Mouse (Mus musculus): ENCODE data around the gene Lmtk3.

Lmtk3 gene

GRCm38 (mm10) chr7:45783511-45784091 is at the start of gene Lmtk3:
Gene Lmtk3, plus strand, starts transcription at chr7:45783738.
- no peak for DNase-seq (ENCODE audit: low spot score)

DNA sequence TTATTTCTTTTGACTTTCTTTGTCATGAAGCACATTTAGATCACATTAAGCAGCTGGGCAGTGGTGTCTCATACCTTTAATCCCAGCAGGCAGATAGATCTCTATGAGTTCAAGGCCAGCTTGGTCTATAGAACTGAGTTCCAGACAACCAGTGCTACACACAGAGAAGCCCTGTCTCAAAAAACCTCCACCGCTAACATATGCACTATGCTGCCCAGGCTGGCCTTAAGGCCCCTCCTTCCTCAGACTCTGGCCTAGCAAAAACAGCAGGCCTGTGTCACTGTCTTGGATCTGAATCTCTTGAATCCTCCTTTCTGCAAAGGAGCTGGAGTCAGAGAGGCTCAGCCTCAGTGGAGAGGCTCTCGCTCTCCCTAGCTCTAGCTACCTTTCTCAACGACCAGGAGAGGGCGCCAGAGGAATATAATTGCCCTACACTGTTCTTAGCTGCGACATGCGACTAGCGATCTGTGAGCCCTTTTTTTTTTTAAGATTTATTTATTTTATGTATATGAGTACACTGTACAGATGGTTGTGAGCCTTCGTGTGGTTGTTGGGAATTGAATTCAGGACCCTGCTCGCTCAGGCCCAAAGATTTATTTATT is 44.3 kb upstream of the Lmtk3 start:
- peak; percentile 93 for DNase-seq (ENCODE audit: low spot score)

- DNase-seq (ENCODE audit: low spot score): no peak
Measured at GRCm38 (mm10) chr7:45739820-45740219, 43.7 kb upstream of the Lmtk3 start.

DNA sequence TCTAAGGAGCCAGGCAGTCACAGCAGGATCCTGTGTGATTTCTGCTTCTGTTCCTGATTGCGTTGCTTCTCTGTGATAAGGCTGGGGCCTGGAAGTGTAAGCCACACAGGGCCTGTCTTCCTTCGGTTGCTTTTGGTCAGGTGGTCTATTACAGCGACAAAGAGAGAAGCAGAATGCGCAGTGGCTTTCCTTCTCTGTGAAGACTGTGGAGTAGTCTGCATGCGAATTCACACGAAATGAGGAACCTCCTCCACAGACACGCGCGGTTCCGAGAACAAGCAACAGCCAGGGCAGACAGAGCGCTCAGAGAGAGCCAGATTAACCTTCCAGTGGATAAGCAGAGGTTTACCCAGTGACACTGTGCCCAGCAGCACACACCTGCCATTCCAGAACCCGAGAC is 42.2 kb upstream of the Lmtk3 start:
- no peak for DNase-seq (ENCODE audit: low spot score)

- no peak for DNase-seq (ENCODE audit: low spot score)
Measured at GRCm38 (mm10) chr7:45741777-45742176, 41.8 kb upstream of the Lmtk3 start.

GRCm38 (mm10) chr7:45742338-45742737 is 41.2 kb upstream of the Lmtk3 start:
- DNase-seq (ENCODE audit: low spot score): no peak

GRCm38 (mm10) chr7:45744387-45744786 is 39.2 kb upstream of the Lmtk3 start:
- peak; percentile 70 for DNase-seq (ENCODE audit: low spot score)

GRCm38 (mm10) chr7:45746518-45746917 is 37.0 kb upstream of the Lmtk3 start:
- no peak for DNase-seq (ENCODE audit: low spot score)

DNA sequence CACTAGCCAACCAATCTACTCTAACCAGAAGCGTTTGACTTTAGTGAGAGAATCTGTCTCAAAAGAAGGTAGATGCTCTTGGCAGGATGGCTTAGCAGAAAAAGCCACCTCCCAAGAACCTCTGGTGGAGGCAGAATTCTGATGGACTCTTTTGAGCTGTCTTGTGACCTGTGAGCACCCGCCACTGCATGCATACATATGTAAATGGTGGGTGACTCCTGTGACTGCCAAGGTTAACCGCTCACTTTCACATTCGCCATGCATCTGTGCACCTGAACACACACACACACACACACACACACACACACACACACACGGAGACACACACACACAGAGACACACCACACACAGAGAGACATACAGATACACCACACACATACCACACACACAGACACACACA is 36.1 kb upstream of the Lmtk3 start:
- no peak for DNase-seq (ENCODE audit: low spot score)

DNA sequence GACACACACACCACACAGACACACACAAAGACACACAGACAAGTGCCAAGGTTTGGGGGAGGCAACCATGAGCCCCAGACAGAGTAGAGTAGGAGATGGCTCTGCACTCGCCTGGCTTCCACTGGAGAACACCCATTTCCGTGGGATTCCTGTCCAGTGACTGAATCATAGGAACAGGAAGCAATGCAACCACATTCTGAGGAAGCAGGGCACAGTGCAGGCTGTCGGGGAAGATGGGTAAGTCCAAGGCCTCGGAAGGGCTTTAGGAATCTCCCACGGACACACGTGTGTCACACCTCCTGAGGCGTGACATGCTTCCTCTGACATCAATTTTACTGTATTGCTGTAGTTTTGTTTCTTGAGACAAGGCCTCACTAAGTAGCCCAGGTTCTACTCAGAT is 35.4 kb upstream of the Lmtk3 start:
- DNase-seq (ENCODE audit: low spot score): no peak

GRCm38 (mm10) chr7:45749401-45749800 is 34.1 kb upstream of the Lmtk3 start:
- DNase-seq (ENCODE audit: low spot score): no peak

- DNase-seq (ENCODE audit: low spot score): no peak
Measured at GRCm38 (mm10) chr7:45750162-45750561, 33.4 kb upstream of the Lmtk3 start.

DNA sequence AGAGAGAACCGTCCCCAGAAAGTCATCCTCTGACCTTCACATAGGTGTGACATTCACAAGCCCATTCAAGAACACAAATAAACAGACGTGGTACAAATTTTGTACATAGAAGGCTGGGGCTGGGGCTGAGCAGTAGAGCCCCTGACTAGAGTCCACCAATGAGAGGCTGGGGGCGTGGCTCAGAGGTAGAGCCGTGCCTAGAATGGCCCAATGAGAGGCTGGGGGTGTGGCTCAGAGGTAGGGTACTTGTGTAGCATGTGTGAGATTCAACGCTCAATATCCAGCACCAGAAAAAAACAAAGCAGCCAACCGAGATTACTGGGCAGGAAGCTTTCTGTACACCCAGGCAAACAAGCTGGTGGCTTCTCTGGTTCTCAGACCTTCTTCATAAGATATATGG is 27.8 kb upstream of the Lmtk3 start:
- no peak for DNase-seq (ENCODE audit: low spot score)

DNA sequence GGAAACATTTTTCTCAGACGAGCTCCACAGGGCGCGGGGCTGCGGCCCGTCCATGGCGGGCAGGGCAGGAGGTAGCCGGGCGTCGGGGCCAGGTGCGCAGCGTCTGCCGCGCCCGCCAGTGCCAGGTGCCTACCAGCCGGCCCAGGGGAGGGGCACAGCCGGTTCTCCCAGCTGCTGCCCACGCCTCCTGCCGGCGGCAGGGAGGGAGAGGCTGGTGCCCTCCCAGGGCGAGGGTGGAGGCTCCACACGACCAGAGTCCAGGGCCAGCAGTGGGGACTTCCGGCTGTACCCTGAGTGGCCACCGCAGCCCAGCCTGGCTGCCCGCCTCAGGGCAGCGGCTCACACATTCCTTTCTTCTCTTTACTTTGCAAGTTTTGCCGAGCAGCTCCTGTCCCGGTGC is 24.1 kb upstream of the Lmtk3 start:
- DNase-seq (ENCODE audit: low spot score): no peak

- DNase-seq (ENCODE audit: low spot score): no peak
Measured at GRCm38 (mm10) chr7:45760151-45760550, 23.4 kb upstream of the Lmtk3 start.

DNA sequence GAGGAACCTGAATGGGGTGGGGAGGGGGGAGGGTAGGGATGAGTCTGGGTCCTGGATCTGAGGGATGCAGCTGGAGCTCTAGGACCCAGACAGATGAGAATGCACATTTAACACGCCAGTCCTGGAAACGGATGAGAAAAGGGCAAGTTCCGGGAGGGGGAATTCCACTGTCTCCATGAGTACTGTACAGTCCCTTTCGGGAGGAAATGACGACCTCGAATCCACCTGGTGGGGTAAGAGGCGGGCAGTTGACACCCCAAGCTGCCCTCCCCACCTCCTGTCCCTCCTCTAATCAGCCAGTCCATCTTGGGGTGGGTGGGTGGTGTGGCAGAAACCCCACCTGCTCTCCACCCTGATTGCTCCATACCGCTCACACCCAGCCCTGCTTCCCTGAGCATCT is 17.5 kb upstream of the Lmtk3 start:
- no peak for DNase-seq (ENCODE audit: low spot score)

DNA sequence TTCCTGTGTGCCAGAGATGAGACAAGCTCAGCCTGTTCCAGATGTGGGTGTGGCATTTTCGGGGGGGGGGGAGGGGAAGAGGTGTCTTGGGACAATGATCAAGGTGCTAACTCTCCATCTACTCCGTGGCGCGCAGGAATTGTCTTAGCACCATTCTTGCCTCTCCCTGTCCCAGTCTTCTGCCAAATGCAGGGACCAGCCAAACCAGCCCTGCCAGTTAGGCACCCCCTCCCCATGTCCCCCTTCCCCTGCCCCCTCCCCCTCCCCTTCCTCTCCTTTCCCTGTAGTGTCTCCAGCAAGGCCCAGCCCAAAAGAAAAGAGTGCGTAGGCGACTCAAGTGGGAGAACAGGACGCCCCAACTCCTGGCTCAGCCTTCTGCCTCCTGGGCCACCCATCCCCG is 16.8 kb upstream of the Lmtk3 start:
- DNase-seq (ENCODE audit: low spot score): no peak

- DNase-seq (ENCODE audit: low spot score): no peak
Measured at GRCm38 (mm10) chr7:45767500-45767899, 16.0 kb upstream of the Lmtk3 start.

DNA sequence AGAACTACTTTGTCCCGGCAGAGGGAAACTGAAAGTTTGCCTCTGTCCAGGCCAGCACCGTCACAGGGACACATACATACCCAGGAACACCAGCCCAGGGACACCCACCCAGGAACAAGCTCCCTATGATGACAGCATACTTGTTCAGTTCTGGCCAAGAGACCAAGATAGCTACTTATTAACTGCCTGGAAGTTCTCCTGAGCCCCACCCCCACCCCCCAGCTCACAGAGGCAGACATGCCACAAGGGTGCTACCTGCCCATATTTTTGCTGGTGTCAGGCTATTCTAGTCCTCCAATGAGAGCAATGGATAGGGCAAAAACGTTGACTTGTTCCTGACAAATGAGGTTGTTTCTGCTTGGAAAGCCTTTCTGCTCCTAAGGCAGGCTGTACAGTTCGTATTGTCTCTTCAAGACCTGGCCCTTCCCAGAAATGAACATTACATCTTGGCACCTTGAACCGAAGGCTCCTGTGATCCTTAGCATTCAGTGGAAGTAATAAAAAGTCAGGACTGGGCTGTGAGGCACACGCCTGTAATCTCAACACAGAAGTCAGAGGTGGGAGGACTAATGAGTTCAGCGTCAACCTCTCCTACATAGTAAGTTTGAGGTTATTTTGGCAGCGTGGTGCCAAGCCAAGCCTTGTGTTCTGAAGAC is 13.0 kb upstream of the Lmtk3 start:
- DNase-seq (ENCODE audit: low spot score): no peak

GRCm38 (mm10) chr7:45771101-45771500 is 12.4 kb upstream of the Lmtk3 start:
- DNase-seq (ENCODE audit: low spot score): no peak

GRCm38 (mm10) chr7:45775237-45775636 is 8.3 kb upstream of the Lmtk3 start:
- no peak for DNase-seq (ENCODE audit: low spot score)

GRCm38 (mm10) chr7:45779081-45779641 is 4.4 kb upstream of the Lmtk3 start:
- no peak for DNase-seq (ENCODE audit: low spot score)

DNA sequence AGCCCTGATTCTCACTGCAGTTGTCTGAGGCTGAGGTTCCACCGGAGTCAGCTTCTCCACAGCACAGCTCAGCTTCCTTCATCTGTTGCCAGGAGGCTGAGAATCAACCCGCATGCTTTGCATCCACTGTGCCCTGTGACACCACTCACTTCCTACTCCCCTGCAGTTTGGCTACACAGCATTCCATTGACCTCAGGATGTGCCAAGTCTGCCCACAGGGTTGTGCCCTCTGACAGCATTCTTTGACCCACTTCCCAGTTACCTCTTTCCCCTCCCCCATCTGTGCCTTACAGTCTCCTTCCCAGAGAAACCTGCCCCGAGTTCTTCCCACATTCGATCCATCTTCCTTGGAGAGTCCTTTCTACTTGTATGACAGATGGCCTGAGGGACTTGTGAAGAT is 1.3 kb upstream of the Lmtk3 start:
- peak; percentile 41 for DNase-seq (ENCODE audit: low spot score)
